Mouse (Mus musculus): ENCODE measurements around the gene Reg3a. TPM values are rescaled to one million over a fixed set of nuclear protein-coding genes. Genes with fewer than 3 reads are reported as not detected.
"Not testable (repeated sequence)": the region's sequence is repeated elsewhere in the genome, so short reads cannot be mapped to it uniquely, and the experiment has no call there.

Reg3a gene
- total and polyA plus RNA-seq, 3 experiments: not detected

DNA sequence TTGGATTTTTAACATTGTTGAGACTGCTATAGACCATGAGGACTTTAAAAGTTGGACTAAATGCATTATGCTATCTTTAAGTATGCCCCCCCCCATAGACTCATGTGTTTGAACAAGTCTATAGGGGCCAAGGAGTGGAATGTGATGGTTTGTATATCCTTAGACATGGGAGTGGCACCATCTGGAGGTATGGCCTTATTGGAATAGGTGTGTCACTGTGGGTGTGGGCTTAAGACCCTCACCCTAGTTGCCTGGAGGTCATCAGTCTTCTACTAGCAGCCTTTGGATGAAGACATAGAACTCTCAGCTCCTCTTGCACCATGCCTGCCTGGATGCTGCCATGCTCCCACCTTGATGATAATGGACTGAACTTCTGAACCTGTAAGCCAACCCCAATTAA lies 41.9 kb downstream of the Reg3a start, which contains the start of gene Reg1:
TSS of gene Reg1 (plus strand) at position 301 of the 400 bp plus-strand sequence.
- peaks cover 26% of the 10 kb centered on the region for H3K9me3 ChIP-seq (replicated peaks; ENCODE audit: low read length)
- H3K4me3 ChIP-seq (replicated peaks in 1 of 3; ENCODE audit: low read depth in 2 of 3, low read length in 2 of 3, poor library complexity in 1 of 3); in situ Hi-C loops (cut with MboI; ENCODE audit: low pct_ligation_motif_present, low pct_unique_long_range_greater_than_20kb, low sequenced_read_pairs); H3K9ac ChIP-seq (ENCODE audit: insufficient read depth, low read depth); H3K4me1 ChIP-seq (ENCODE audit: control insufficient read depth in 1 of 2, insufficient read depth in 2 of 2); H3K79me2 ChIP-seq (replicated peaks; ENCODE audit: control insufficient read depth, extremely low read depth, insufficient read depth, poor library complexity, severe bottlenecking); H3K4me2 ChIP-seq (ENCODE audit: insufficient read depth, low read depth, poor library complexity, severe bottlenecking); H3K36me3 ChIP-seq (replicated peaks in 1 of 2; ENCODE audit: control insufficient read depth in 1 of 2, insufficient read depth in 1 of 2, low read length in 1 of 2); DNase-seq (ENCODE audit: extremely low read depth); dilution Hi-C loops (cut with MboI; ENCODE audit: extremely low pct_ligation_motif_present, extremely low pct_unique_long_range_greater_than_20kb, low sequenced_read_pairs); H3K27ac ChIP-seq (ENCODE audit: insufficient read depth, low read depth); H3K27me3 ChIP-seq (replicated peaks): not testable (repeated sequence)

DNA sequence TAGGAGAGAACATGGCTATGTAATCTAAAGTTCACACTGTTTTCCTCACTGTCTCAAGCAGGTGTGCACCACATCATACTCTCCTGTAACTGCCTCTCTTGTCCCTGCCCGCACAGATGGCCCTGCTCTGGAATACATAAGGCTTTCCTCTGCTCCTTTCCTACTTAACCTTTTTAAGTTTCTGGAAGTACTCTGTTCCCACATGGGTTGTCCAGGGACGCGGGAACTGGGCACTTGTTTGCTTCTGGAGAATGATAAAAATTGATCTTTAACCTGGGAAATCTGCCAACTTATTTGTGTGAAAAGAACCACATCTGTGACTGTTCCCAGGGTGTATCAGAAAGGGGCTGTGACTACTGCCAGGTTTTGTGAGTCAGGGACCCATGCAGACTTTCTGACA lies 45.0 kb downstream of the Reg3a start:
- H3K4me1 ChIP-seq (ENCODE audit: control insufficient read depth in 1 of 2, insufficient read depth in 2 of 2): no peaks in the 10 kb centered on the region
- no peak overlapping the region for H3K27ac ChIP-seq (ENCODE audit: insufficient read depth, low read depth)
- TF ChIP-seq USF1 (IDR thresholded peaks at IDR 0.05; ENCODE audit: low read depth, low read length): no peak
- no peak for TF ChIP-seq EP300 (IDR thresholded peaks at IDR 0.05; ENCODE audit: low read length)
- TF ChIP-seq GABPA (IDR thresholded peaks at IDR 0.05; ENCODE audit: insufficient replicate concordance, low read depth, low read length): no peak
- no peak for TF ChIP-seq JUND (conservative IDR thresholded peaks at IDR 0.05; ENCODE audit: low read depth, low read length)
- TF ChIP-seq TBP (conservative IDR thresholded peaks at IDR 0.05; ENCODE audit: low read depth, low read length): no peak
- TF ChIP-seq MEF2A (IDR thresholded peaks at IDR 0.05; ENCODE audit: borderline replicate concordance, low read depth, low read length): no peak
- TF ChIP-seq PAX5 (IDR thresholded peaks at IDR 0.05; ENCODE audit: low read length): no peak
- TF ChIP-seq HCFC1 (IDR thresholded peaks at IDR 0.05; ENCODE audit: low read depth, low read length): no peak
- no peak for TF ChIP-seq SIN3A (IDR thresholded peaks at IDR 0.05; ENCODE audit: low read length)
- no peak for TF ChIP-seq MYC (IDR thresholded peaks at IDR 0.05; ENCODE audit: low read depth, low read length)
- TF ChIP-seq ZC3H11A (IDR thresholded peaks at IDR 0.05; ENCODE audit: low read depth, low read length): no peak
- TF ChIP-seq KAT2A (IDR thresholded peaks at IDR 0.05; ENCODE audit: insufficient replicate concordance, low read length): no peak
- TF ChIP-seq ELF1 (IDR thresholded peaks at IDR 0.05; ENCODE audit: low read depth, low read length): no peak
- TF ChIP-seq ETS1 (conservative IDR thresholded peaks at IDR 0.05; ENCODE audit: low read depth, low read length): no peak
- TF ChIP-seq NELFE (IDR thresholded peaks at IDR 0.05; ENCODE audit: low read depth, low read length): no peak
- TF ChIP-seq ZMIZ1 (IDR thresholded peaks at IDR 0.05; ENCODE audit: low read depth, low read length): no peak
- no peak for TF ChIP-seq ZNF384 (IDR thresholded peaks at IDR 0.05; ENCODE audit: low read depth, low read length)
- dilution Hi-C loops (cut with MboI; ENCODE audit: extremely low pct_ligation_motif_present, extremely low pct_unique_long_range_greater_than_20kb, low sequenced_read_pairs) (no loop called here), in situ Hi-C loops (cut with MboI; ENCODE audit: low pct_ligation_motif_present, low pct_unique_long_range_greater_than_20kb, low sequenced_read_pairs) (no loop called here)
- H3K36me3 ChIP-seq (replicated peaks in 1 of 2; ENCODE audit: control insufficient read depth in 1 of 2, insufficient read depth in 1 of 2, low read length in 1 of 2): no peaks in the 10 kb centered on the region
- peaks cover 23% of the 10 kb centered on the region for H3K9me3 ChIP-seq (replicated peaks; ENCODE audit: low read length)
- no peak for DNase-seq (ENCODE audit: extremely low read depth)
- no peak overlapping the region for H3K4me3 ChIP-seq (replicated peaks in 1 of 3; ENCODE audit: low read depth in 2 of 3, low read length in 2 of 3, poor library complexity in 1 of 3)
- H3K79me2 ChIP-seq (replicated peaks; ENCODE audit: control insufficient read depth, extremely low read depth, insufficient read depth, poor library complexity, severe bottlenecking): no peaks in the 10 kb centered on the region
- no peaks in the 10 kb centered on the region for H3K27me3 ChIP-seq (replicated peaks)
- H3K4me2 ChIP-seq (ENCODE audit: insufficient read depth, low read depth, poor library complexity, severe bottlenecking): no peak overlapping the region
- H3K9ac ChIP-seq (ENCODE audit: insufficient read depth, low read depth): no peak overlapping the region

Other genes with a start within 250 kb of the Reg3a start
- not detected in 2 replicates for gene Reg3b, start 10.1 kb upstream of the Reg3a start, total RNA-seq (2012; rRNA removed)
- not detected in 2 replicates for gene Reg3b, start 10.1 kb upstream of the Reg3a start, total RNA-seq (2014; rRNA removed)
- not detected in 2 replicates for gene Reg3b, start 10.1 kb upstream of the Reg3a start, polyA plus RNA-seq (2012; ENCODE audit: insufficient read length, low read depth)
- not detected in 2 replicates for gene Reg3d, start 1.8 kb upstream of the Reg3a start, total RNA-seq (2012; rRNA removed)
- gene Reg3d, start 1.8 kb upstream of the Reg3a start, total RNA-seq (2014; rRNA removed): not detected in 2 replicates
- not detected in 2 replicates for gene Reg3d, start 1.8 kb upstream of the Reg3a start, polyA plus RNA-seq (2012; ENCODE audit: insufficient read length, low read depth)
- not detected in 2 replicates for gene Reg2, start 14.9 kb downstream of the Reg3a start, total RNA-seq (2012; rRNA removed)
- gene Reg2, start 14.9 kb downstream of the Reg3a start, total RNA-seq (2014; rRNA removed): not detected in 2 replicates
- not detected in 2 replicates for gene Reg2, start 14.9 kb downstream of the Reg3a start, polyA plus RNA-seq (2012; ENCODE audit: insufficient read length, low read depth)
- not detected in 2 replicates for gene Reg1, start 42.0 kb downstream of the Reg3a start, total RNA-seq (2012; rRNA removed)
- gene Reg1, start 42.0 kb downstream of the Reg3a start, total RNA-seq (2014; rRNA removed): not detected in 2 replicates
- not detected in 2 replicates for gene Reg1, start 42.0 kb downstream of the Reg3a start, polyA plus RNA-seq (2012; ENCODE audit: insufficient read length, low read depth)
- not detected in 2 replicates for gene Reg3g, start 88.2 kb downstream of the Reg3a start, total RNA-seq (2012; rRNA removed)
- not detected in 2 replicates for gene Reg3g, start 88.2 kb downstream of the Reg3a start, total RNA-seq (2014; rRNA removed)
- not detected in 2 replicates for gene Reg3g, start 88.2 kb downstream of the Reg3a start, polyA plus RNA-seq (2012; ENCODE audit: insufficient read length, low read depth)

Measured in CH12.LX (cell line).